Mouse (Mus musculus) hindbrain, postnatal 0 days (tissue): ENCODE measurements at regions not wholly inside any gene's neighbourhood (a gene's known extent, or its start where the extent isn't known, plus 50 kb on each side); places are given as distances from the start of the nearest gene placed in this dataset.

Experiments
- ATAC-seq: fragments of 200-750 bp; cut with Nextera tagmentation; 2 replicates; pipeline ENCODE4 v1.8.0; 2017; ENCODE audit warnings: mild to moderate bottlenecking, moderate TSS enrichment, moderate library complexity
- DNase-seq: peaks from one replicate; pipeline ENCODE4 v3.0.0-alpha.2; 2015; ENCODE audit warnings: low spot score
- H3K27ac ChIP-seq: fragments of 300-500 bp; sonication (generic); 2 replicates; pipeline ENCODE4 v1.5.1; 2014; ENCODE audit warnings: mild to moderate bottlenecking
- H3K27me3 ChIP-seq: fragments of 300-500 bp; sonication (generic); 2 replicates; pipeline ENCODE4 v1.6.1; 2014; ENCODE audit warnings: low read length, mixed read lengths; ENCODE audit not compliant: insufficient read depth
- H3K36me3 ChIP-seq: fragments of 300-500 bp; sonication (generic); 2 replicates; pipeline ENCODE4 v1.6.1; 2014; ENCODE audit warnings: low read length, mixed read lengths; ENCODE audit not compliant: insufficient read depth
- H3K4me1 ChIP-seq: fragments of 300-500 bp; sonication (generic); 2 replicates; pipeline ENCODE4 v1.6.1; 2014; ENCODE audit warnings: antibody characterized with exemption, low read length, mixed read lengths; ENCODE audit not compliant: insufficient read depth
- H3K4me2 ChIP-seq: fragments of 300-500 bp; sonication (generic); 2 replicates; pipeline ENCODE4 v1.6.1; 2014; ENCODE audit warnings: low read depth, mild to moderate bottlenecking, low read length, moderate library complexity, mixed read lengths
- H3K4me3 ChIP-seq: fragments of 300-500 bp; sonication (generic); 2 replicates; pipeline ENCODE4 v1.5.1; 2014; ENCODE audit warnings: low read length
- H3K9ac ChIP-seq: fragments of 300-500 bp; sonication (generic); replicated peaks from 2 replicates; pipeline ENCODE4 v1.6.1; 2014; ENCODE audit warnings: mild to moderate bottlenecking, low read length, moderate library complexity, mixed read lengths
- H3K9me3 ChIP-seq: fragments of 300-500 bp; sonication (generic); 2 replicates; pipeline ENCODE4 v1.6.1; 2016; ENCODE audit warnings: low read length, mixed read lengths
- CTCF ChIP-seq: IDR thresholded peaks from 2 replicates; pipeline ENCODE4 v1.5.1; 2016; ENCODE audit warnings: antibody characterized with exemption, control low read depth, low read depth
- WGBS: fragments of 180-500 bp; shearing (Covaris S2); extraction: QIAGEN DNeasy Blood & Tissue Kit; methylation state at CpG from one replicate; pipeline ENCODE4 v1.1.7; 2014; 5-methylcytosine and 5-hydroxymethylcytosine counted together

DNA sequence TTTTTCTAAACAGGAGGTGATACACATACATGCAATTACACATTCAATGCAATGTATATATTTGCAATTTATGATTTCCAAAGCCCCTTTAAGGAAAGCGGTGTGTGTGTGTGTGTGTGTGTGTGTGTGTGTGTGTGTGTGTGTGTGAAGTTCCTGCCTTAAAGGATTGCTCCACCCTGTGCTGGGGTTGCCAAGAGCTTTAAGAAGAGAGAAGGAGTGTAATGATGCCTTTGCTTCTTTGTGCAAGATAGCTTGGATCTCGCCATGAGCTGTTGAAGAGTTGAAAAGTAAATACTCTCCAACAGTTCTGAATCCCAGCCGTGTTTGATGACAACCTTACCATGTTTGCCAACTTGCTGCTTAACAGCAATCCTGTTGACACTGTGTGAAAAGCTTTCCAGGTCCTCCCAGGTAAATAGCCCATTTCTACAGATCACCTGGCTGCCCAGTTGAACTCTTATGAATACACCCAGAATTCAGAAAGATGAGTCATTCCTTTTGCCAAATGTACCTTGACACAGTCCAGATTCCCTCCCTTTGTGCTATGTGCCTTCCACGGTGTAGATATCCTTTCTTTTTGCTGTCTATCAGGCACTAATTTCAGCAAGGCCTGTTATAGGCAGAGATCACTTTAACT lies 216.3 kb downstream of the Ikzf2 start:
- H3K36me3 ChIP-seq = no peaks in the 10 kb centered on the region
- no peak overlapping the region for H3K27ac ChIP-seq
- H3K9ac ChIP-seq = no peak overlapping the region
- H3K4me3 ChIP-seq = no peak overlapping the region
- ATAC-seq = no peak
- no peaks in the 10 kb centered on the region for H3K4me1 ChIP-seq
- 80% methylated on average over 4 of the region's 4 CpGs for WGBS
- no peak for TF ChIP-seq CTCF
- H3K4me2 ChIP-seq = no peak overlapping the region
- H3K9me3 ChIP-seq = no peaks in the 10 kb centered on the region
- DNase-seq = no peak
- H3K27me3 ChIP-seq = no peaks in the 10 kb centered on the region

DNA sequence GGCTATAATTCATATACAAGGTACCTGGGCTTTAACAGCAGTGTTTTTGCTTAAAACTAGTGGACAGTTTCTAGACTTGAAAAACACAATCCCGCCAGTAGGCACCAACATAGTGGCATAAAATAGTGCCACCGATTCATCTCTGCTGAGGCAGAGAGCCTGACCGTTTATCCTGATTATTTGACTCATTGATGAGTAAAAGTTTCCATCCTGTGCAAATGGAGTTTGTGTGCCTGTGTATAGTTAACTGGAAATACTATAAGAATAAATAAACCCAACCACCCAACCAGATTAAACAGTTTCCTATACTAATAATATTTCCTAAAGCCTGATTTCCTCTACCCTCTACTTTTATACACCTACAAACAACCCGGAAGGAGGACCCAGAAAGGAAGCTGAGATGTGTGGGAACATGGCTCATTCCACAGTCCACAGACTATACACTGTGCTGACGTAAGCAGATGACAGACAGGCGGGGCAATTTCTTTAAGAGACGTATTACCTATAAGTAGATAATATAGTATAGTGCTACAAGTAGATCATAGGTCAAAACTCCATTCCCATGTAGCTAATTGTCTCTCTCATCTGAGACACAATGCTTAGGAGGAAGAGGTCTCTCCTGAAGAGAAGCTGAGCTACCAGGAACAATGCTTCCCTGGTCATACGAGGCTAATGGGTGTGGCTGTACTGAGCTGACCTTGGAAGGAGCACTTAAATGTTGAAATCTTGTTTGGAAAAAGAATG lies 217.7 kb downstream of the Ikzf2 start:
- Histone ChIP-seq H3K9ac (no peak overlapping the region), H3K36me3 (no peaks in the 10 kb centered on the region), H3K27me3 (no peaks in the 10 kb centered on the region), H3K4me3 (no peak overlapping the region), H3K4me2 (no peak overlapping the region), H3K4me1 (no peaks in the 10 kb centered on the region), H3K27ac (no peak overlapping the region), H3K9me3 (no peaks in the 10 kb centered on the region)
- 88% methylated on average over 8 of the region's 8 CpGs for WGBS
- DNase-seq (no peak), ATAC-seq (no peak)
- TF ChIP-seq CTCF = no peak

DNA sequence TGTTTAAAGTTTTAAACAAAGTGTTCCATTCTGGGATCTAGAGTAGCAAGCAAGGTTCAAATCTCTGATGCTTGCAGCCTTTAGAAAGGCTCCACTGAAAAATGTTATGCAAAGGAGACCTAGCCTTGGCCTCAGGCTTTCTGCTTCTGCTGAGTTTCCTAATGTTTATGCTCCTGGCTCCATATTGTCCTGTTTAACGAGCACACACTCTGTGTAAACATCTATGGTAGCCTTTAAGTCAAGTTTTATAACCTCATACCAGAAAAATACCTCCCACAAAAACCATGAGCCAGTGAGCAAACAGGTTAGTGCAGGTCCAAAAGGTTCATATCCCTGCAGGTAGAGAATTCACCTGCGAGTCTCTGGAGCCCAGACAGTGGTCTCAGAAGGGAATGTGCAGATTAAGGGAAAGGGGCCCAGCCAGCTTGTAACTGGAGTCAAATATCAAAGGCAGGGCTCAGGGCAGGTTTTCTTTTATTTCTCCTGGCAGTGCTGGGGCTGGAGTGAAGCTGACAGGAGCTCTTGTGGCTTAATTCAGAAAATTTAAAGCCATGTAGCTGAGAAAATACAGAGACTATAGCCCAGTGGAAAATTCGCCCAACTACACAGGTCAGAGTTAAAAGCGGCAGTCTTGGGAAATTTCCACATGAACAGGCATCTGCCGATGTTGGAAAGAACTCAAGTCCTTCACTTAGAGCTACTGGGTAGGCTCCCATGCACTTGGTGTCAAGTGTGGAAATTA lies 220.3 kb downstream of the Ikzf2 start:
- no peak for ATAC-seq
- Histone ChIP-seq H3K9ac (no peak overlapping the region), H3K36me3 (no peaks in the 10 kb centered on the region), H3K9me3 (no peaks in the 10 kb centered on the region), H3K4me1 (no peaks in the 10 kb centered on the region), H3K4me2 (no peak overlapping the region), H3K4me3 (no peak overlapping the region), H3K27ac (no peak overlapping the region), H3K27me3 (no peaks in the 10 kb centered on the region)
- peak; percentile 21 for DNase-seq
- WGBS = 33% methylated on average over 5 of the region's 5 CpGs
- TF ChIP-seq CTCF = no peak

DNA sequence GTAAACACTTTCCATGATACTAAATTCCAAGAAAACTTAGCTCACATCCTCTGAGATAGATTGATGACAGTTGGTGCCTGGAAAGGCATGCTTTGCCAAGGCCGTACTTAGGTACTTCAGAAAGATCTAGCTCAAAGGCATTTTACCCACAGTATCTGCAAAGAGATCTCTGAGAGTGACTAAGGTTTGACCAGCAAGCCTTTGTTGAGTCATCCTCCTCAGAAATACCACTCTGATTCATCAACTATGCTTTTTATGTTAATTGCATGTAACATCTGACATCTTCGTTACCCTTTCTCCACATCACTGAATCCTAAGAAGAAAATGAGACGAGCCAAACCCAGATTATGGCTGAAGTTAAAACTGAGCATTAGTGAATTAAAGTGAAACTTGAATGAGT lies 225.9 kb downstream of the Ikzf2 start:
- DNase-seq (no peak), ATAC-seq (no peak)

DNA sequence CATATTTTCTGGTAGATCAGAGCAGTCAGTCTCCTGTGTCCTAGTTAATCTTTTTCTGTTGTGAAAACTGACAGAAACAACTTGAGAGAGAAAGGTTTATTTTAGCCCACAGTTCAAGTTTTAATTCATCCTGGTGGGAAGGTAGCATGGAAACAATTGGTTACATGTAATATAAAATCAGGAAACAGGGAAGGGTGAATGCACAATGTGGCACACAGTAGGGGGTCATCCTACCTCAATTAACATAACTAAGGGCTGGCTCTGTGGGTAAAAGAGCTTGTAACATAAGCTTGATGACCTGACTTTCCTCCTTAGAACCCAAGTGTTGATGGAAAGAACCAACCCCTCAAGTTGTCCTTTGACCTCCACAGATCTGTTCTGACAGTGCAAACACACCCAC lies 227.1 kb downstream of the Ikzf2 start:
- Histone ChIP-seq H3K4me1 (no peaks in the 10 kb centered on the region), H3K36me3 (no peaks in the 10 kb centered on the region), H3K4me3 (no peak overlapping the region), H3K27ac (no peak overlapping the region), H3K9me3 (no peaks in the 10 kb centered on the region), H3K4me2 (no peak overlapping the region), H3K9ac (no peak overlapping the region), H3K27me3 (no peaks in the 10 kb centered on the region)
- DNase-seq = no peak
- no peak for TF ChIP-seq CTCF
- no peak for ATAC-seq

More for the DNA sequence above, 225.9 kb downstream of the Ikzf2 start:
- H3K4me1 ChIP-seq = no peaks in the 10 kb centered on the region
- TF ChIP-seq CTCF = no peak
- no peaks in the 10 kb centered on the region for H3K36me3 ChIP-seq
- H3K9ac ChIP-seq = no peak overlapping the region
- H3K27ac ChIP-seq = no peak overlapping the region
- no peaks in the 10 kb centered on the region for H3K27me3 ChIP-seq
- WGBS = 78% methylated on average over 3 of the region's 3 CpGs
- no peak overlapping the region for H3K4me2 ChIP-seq
- no peak overlapping the region for H3K4me3 ChIP-seq
- H3K9me3 ChIP-seq = no peaks in the 10 kb centered on the region

DNA sequence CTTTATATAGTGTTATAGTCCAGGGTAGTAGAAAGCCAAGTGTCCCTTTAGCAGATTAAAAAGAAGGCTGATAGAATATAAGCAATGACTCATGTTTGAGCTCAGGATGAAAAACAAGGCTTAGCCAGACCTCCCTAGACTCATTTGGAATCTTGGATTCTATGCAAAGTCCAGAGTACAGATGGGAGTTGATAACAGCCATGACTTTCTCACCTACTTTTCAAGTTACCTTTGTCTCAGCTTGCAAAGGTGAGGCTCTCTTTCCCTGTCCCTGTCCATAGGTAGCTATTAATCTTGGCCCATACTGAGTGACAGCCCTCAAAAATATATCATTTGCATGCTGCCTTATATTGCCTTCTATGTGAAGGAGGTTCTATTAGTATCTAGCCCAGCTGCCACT lies 229.6 kb downstream of the Ikzf2 start:
- Histone ChIP-seq H3K4me1 (no peaks in the 10 kb centered on the region), H3K4me2 (no peak overlapping the region), H3K4me3 (no peak overlapping the region), H3K27me3 (no peaks in the 10 kb centered on the region), H3K9me3 (no peaks in the 10 kb centered on the region), H3K36me3 (no peaks in the 10 kb centered on the region), H3K27ac (no peak overlapping the region), H3K9ac (no peak overlapping the region)
- no peak for ATAC-seq
- TF ChIP-seq CTCF = no peak
- DNase-seq = no peak

DNA sequence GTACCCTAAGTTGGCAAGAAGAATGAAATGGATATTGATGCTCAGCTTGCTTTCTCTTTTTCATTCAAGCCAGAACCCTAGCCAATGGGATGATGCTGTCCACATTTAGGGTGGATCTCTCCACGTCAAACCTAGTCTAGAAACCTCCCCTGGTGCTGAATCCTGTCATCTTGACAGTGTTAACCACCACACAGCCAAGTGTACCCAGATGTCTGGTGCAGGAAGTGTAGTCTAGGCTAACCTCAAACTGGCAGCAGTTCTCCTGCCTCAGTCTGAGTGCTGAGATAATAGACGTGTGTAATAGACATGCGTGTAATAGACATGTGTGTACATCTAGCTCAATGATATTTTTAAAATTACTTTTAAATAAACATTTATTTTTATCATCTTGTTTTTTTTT lies 233.1 kb downstream of the Ikzf2 start:
- no peak overlapping the region for H3K27ac ChIP-seq
- 83% methylated on average over 3 of the region's 3 CpGs for WGBS
- DNase-seq = no peak
- no peak for TF ChIP-seq CTCF
- no peaks in the 10 kb centered on the region for H3K36me3 ChIP-seq
- H3K9me3 ChIP-seq = no peaks in the 10 kb centered on the region
- H3K27me3 ChIP-seq = no peaks in the 10 kb centered on the region
- no peaks in the 10 kb centered on the region for H3K4me1 ChIP-seq
- no peak overlapping the region for H3K9ac ChIP-seq
- ATAC-seq = no peak
- H3K4me3 ChIP-seq = no peak overlapping the region
- H3K4me2 ChIP-seq = no peak overlapping the region
